Mouse (Mus musculus): ENCODE measurements at regions not wholly inside any gene's neighbourhood (a gene's known extent, or its start where the extent isn't known, plus 50 kb on each side); places are given as distances from the start of the nearest gene placed in this dataset.
A peak's percentile ranks its signal among the peaks of the same experiment; 100 is the strongest.

DNA sequence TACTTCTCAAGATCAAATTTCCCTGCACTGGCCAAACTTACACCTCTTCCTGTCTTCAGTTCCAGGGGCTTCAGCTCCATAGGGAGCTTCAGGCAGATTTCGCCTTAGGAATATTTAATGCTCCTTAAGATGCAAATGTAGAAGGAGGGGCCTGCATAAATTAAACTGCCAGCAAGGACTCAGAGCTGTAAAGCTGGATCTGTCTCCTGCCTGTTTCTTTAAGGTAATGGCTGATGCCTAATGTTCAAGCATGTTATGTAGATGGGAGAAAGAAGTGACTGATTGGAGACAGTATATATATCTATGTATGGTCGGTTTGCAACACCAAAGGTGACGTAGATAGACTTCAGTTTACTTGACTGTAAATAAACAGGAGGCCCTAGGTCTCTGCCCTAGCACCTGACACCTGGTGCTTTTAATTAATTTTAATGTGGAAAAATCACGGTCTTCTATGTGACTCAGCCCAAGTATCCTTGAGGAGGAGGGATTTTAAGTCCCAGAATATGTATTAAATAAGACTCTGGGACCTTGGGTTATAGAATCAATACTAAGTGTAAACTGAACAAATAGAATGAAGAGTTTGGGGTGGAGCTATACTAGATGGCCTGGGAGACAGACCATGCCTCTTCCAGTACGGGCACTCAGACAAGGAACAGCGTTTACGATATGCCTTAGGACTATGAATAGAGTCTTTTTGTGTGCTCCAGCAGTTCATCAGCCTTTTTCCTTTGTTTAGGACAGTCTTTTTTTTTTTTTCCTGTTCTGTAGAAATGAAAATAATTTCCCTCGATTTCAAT, 651.7 kb upstream of the Lmcd1 start:
- Histone ChIP-seq H3K36me3 (replicated peaks) (no peaks in the 10 kb centered on the region), H3K4me3 (no peak overlapping the region), H3K27ac (no peak overlapping the region), H3K27me3 (ENCODE audit: poor library complexity, severe bottlenecking) (no peaks in the 10 kb centered on the region), H3K4me1 (peaks cover 27% of the 10 kb centered on the region), H3K9me3 (no peaks in the 10 kb centered on the region)
- 59% methylated on average over 8 of the region's 8 CpGs for WGBS
- no peak for DNase-seq (ENCODE audit: extremely low spot score, low spot score)

DNA sequence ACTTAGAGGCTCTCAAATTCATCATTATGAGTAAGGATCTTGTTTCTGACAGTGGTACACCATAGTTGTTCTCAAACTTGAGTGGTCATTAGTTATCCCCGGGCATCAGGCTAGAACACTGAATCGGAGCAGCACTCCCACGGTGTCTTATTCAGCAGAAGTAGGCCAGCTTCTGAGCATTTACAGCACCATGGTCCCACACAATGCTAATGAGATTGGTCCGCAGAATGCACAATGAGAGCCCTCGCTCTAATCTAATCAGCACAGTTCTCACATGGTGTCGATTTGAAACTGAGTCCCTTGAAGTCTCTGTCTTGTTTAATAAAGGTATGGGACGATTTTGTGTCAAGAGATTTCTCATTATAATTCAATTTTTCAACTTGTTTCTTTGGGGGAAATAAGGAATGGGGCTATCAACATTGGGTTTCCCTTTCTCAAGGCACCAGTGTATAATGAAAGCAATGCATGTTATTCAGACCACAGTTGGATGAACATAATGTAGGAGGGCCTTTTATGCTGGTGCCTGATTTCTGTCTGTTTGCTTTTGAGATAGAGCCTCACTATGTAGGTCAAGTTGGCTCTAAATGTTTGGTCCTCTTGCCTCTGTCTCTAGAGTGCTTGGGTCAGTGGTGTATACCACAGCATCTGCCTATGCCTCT, 650.9 kb upstream of the Lmcd1 start:
- DNase-seq (ENCODE audit: extremely low spot score, low spot score), result peak; percentile 15
- no peaks in the 10 kb centered on the region for H3K9me3 ChIP-seq
- WGBS, result 33% methylated on average over 7 of the region's 7 CpGs
- H3K27me3 ChIP-seq (ENCODE audit: poor library complexity, severe bottlenecking), result no peaks in the 10 kb centered on the region
- peaks cover 27% of the 10 kb centered on the region for H3K4me1 ChIP-seq
- H3K27ac ChIP-seq, result no peak overlapping the region
- no peak overlapping the region for H3K4me3 ChIP-seq
- no peaks in the 10 kb centered on the region for H3K36me3 ChIP-seq (replicated peaks)

GRCm38 (mm10) chr6:111623140-111623497, 650.4 kb upstream of the Lmcd1 start:
- Histone ChIP-seq H3K36me3 (replicated peaks) (no peaks in the 10 kb centered on the region), H3K27ac (no peak overlapping the region), H3K27me3 (ENCODE audit: poor library complexity, severe bottlenecking) (no peaks in the 10 kb centered on the region), H3K4me3 (no peak overlapping the region), H3K9me3 (no peaks in the 10 kb centered on the region), H3K4me1 (peaks cover 27% of the 10 kb centered on the region)
- no peak for DNase-seq (ENCODE audit: extremely low spot score, low spot score)
- 85% methylated on average over 4 of the region's 4 CpGs for WGBS

- Histone ChIP-seq H3K27ac (no peak overlapping the region), H3K36me3 (replicated peaks) (no peaks in the 10 kb centered on the region), H3K27me3 (ENCODE audit: poor library complexity, severe bottlenecking) (no peaks in the 10 kb centered on the region), H3K4me3 (no peak overlapping the region), H3K9me3 (no peaks in the 10 kb centered on the region), H3K4me1 (peaks cover 28% of the 10 kb centered on the region)
- DNase-seq (ENCODE audit: extremely low spot score, low spot score), result no peak
These were observed 648.1 kb upstream of the Lmcd1 start for GRCm38 (mm10) chr6:111625501-111625900.

DNA sequence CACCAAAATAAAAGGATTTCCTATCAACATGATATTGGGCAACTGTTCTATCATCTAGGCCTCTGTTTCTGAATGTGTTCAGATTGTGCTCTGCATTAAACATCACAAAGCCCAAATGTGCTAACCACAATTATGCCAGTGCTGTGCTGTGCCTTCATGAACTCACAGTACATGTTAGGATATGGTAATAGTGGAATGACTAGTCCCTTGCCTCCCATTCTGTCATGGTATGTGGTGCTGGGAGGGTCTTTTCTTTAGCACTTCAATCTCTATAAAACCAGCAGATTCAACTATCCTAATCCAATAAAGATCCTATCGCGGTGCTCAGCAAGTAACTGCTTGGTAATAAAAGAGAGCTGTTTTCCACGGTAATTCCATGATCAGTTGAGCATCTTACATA, 620.8 kb upstream of the Lmcd1 start:
- H3K27ac ChIP-seq, result no peak overlapping the region
- DNase-seq (ENCODE audit: extremely low spot score, low spot score), result no peak
- no peaks in the 10 kb centered on the region for H3K36me3 ChIP-seq (replicated peaks)
- no peaks in the 10 kb centered on the region for H3K9me3 ChIP-seq
- H3K27me3 ChIP-seq (ENCODE audit: poor library complexity, severe bottlenecking), result no peaks in the 10 kb centered on the region
- no peaks in the 10 kb centered on the region for H3K4me1 ChIP-seq
- no peak overlapping the region for H3K4me3 ChIP-seq
- 86% methylated on average over 3 of the region's 3 CpGs for WGBS

DNA sequence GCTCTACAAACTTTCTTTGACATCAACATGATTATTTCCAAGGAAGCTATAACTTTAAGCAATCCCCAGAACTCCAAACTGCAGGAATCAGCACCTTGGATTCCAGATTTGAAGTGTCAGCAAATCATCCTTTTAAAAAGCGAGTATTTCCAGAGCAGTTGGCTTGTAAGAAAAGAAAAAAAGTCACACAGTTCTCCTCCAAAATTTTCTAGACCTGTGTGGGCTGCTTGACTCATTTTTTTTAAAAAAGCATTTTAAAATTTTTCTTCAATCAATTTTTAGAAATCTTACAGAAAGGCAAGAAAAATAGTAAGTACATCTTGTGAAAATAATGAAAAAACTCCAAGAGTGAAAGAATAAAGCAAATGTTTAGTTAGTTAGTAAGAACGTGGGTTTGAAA, 613.6 kb upstream of the Lmcd1 start:
- no peak for DNase-seq (ENCODE audit: extremely low spot score, low spot score)
- Histone ChIP-seq H3K36me3 (replicated peaks) (no peaks in the 10 kb centered on the region), H3K4me3 (no peak overlapping the region), H3K27ac (no peak overlapping the region), H3K4me1 (no peaks in the 10 kb centered on the region), H3K27me3 (ENCODE audit: poor library complexity, severe bottlenecking) (no peaks in the 10 kb centered on the region), H3K9me3 (no peaks in the 10 kb centered on the region)
- WGBS, result 76% methylated on average over 2 of the region's 2 CpGs

DNA sequence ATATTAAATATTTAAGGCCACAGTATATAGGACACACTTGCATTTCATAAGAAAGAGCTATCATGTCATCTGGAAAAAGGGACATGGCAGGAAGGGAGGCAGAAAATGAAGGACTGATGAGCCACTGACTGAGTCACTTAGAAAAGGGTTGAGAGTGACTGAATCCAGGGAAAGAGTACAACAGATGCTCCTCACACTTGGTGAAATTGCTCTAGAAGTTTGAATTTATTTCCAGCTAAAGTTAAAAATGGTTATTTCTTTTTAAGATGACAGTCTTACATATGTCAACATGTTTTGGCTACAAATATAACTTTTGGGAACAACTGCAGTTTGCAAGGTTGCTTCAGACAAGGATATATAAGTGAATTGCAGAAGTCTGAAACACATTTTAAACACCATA, 609.0 kb upstream of the Lmcd1 start:
- no peak overlapping the region for H3K27ac ChIP-seq
- H3K9me3 ChIP-seq, result no peaks in the 10 kb centered on the region
- H3K4me3 ChIP-seq, result no peak overlapping the region
- H3K36me3 ChIP-seq (replicated peaks), result no peaks in the 10 kb centered on the region
- no peaks in the 10 kb centered on the region for H3K27me3 ChIP-seq (ENCODE audit: poor library complexity, severe bottlenecking)
- no peak for DNase-seq (ENCODE audit: extremely low spot score, low spot score)
- no peaks in the 10 kb centered on the region for H3K4me1 ChIP-seq

GRCm38 (mm10) chr6:111684911-111685310, 588.6 kb upstream of the Lmcd1 start:
- no peaks in the 10 kb centered on the region for H3K9me3 ChIP-seq
- H3K4me3 ChIP-seq, result no peak overlapping the region
- no peaks in the 10 kb centered on the region for H3K36me3 ChIP-seq (replicated peaks)
- no peak overlapping the region for H3K27ac ChIP-seq
- H3K4me1 ChIP-seq, result no peaks in the 10 kb centered on the region
- DNase-seq (ENCODE audit: extremely low spot score, low spot score), result no peak
- H3K27me3 ChIP-seq (ENCODE audit: poor library complexity, severe bottlenecking), result no peaks in the 10 kb centered on the region
- 74% methylated on average over 2 of the region's 2 CpGs for WGBS

GRCm38 (mm10) chr6:111702864-111703263, 570.7 kb upstream of the Lmcd1 start:
- Histone ChIP-seq H3K4me1 (no peaks in the 10 kb centered on the region), H3K36me3 (replicated peaks) (no peaks in the 10 kb centered on the region), H3K27ac (no peak overlapping the region), H3K27me3 (ENCODE audit: poor library complexity, severe bottlenecking) (no peaks in the 10 kb centered on the region), H3K9me3 (no peaks in the 10 kb centered on the region), H3K4me3 (no peak overlapping the region)
- WGBS, result 88% methylated on average over 1 of the region's 1 CpGs
- no peak for DNase-seq (ENCODE audit: extremely low spot score, low spot score)

DNA sequence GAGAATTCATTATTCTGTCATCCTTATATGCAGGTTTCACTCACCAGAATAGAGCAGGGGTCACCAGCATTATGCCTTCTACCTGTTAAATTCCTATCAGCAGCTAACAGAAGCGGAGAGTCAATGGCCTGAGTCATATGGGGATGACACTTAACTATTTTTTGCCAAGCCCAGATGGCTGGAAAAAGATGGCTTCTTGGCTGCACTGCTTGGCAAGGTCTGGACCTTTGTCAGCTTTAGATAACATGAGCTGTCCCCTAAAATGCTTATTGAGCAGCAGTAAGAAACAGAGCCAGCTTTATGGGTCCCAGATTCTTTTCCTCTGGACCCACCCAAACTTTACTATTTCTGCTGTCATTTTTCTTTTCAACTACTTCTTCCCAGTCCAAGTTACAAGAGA, 565.3 kb upstream of the Lmcd1 start:
- H3K4me1 ChIP-seq, result no peaks in the 10 kb centered on the region
- WGBS, result 89% methylated on average over 1 of the region's 1 CpGs
- H3K27me3 ChIP-seq (ENCODE audit: poor library complexity, severe bottlenecking), result no peaks in the 10 kb centered on the region
- H3K4me3 ChIP-seq, result no peak overlapping the region
- DNase-seq (ENCODE audit: extremely low spot score, low spot score), result no peak
- H3K9me3 ChIP-seq, result no peaks in the 10 kb centered on the region
- no peak overlapping the region for H3K27ac ChIP-seq
- no peaks in the 10 kb centered on the region for H3K36me3 ChIP-seq (replicated peaks)

DNA sequence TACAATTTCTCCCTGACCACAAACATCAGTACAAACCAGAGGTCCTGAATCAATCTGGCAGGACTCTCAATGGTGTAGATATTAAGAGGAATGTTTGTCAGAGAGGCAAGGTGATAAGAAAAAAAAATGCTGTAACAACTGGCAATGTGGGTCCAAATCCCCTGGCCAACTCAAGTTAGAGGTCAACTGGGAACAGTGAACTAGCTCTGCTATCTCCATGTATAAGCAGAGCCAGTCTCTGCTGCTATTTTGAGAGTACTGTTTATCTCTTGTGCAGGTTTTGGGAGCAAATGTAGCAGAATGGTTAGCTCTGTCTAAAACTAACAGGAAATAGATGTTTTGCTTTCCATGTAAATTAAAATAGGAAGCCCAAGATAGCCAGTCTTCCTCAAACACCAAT, 547.6 kb upstream of the Lmcd1 start:
- Histone ChIP-seq H3K4me3 (no peak overlapping the region), H3K4me1 (peaks cover 10% of the 10 kb centered on the region; the same call in 1 of the 2 replicates), H3K36me3 (replicated peaks) (no peaks in the 10 kb centered on the region), H3K9me3 (no peaks in the 10 kb centered on the region), H3K27me3 (ENCODE audit: poor library complexity, severe bottlenecking) (no peaks in the 10 kb centered on the region), H3K27ac (no peak overlapping the region)
- no peak for DNase-seq (ENCODE audit: extremely low spot score, low spot score)

GRCm38 (mm10) chr6:111730381-111730780, 543.2 kb upstream of the Lmcd1 start:
- Histone ChIP-seq H3K9me3 (no peaks in the 10 kb centered on the region), H3K4me3 (no peak overlapping the region), H3K36me3 (replicated peaks) (no peaks in the 10 kb centered on the region), H3K4me1 (peaks cover 11% of the 10 kb centered on the region; the same call in 1 of the 2 replicates), H3K27me3 (ENCODE audit: poor library complexity, severe bottlenecking) (no peaks in the 10 kb centered on the region), H3K27ac (no peak overlapping the region)
- DNase-seq (ENCODE audit: extremely low spot score, low spot score), result no peak

GRCm38 (mm10) chr6:111733926-111734325, 539.6 kb upstream of the Lmcd1 start:
- Histone ChIP-seq H3K36me3 (replicated peaks) (no peaks in the 10 kb centered on the region), H3K9me3 (no peaks in the 10 kb centered on the region), H3K27ac (no peak overlapping the region), H3K4me3 (no peak overlapping the region), H3K4me1 (peaks cover 11% of the 10 kb centered on the region; the same call in 1 of the 2 replicates), H3K27me3 (ENCODE audit: poor library complexity, severe bottlenecking) (no peaks in the 10 kb centered on the region)
- WGBS, result 92% methylated on average over 3 of the region's 3 CpGs
- no peak for DNase-seq (ENCODE audit: extremely low spot score, low spot score)
